Mouse (Mus musculus): ENCODE data around the gene Rasgrf1. TPM values are rescaled to one million over a fixed set of nuclear protein-coding genes. Genes with fewer than 3 reads are reported as not detected.
A peak's percentile ranks its signal among the peaks of the same experiment; 100 is the strongest.

The Rasgrf1 gene
- polyA plus RNA-seq, 1 experiment from 2014 or later: 11.2 TPM

- no peaks in the 10 kb centered on the region for H3K36me3 ChIP-seq (ENCODE audit: control insufficient read depth, insufficient read depth)
- no peak overlapping the region for H3K4me2 ChIP-seq (ENCODE audit: low read length)
- H3K9me3 ChIP-seq (ENCODE audit: control insufficient read depth, low read length): no peaks in the 10 kb centered on the region
- H3K27me3 ChIP-seq (replicated peaks; ENCODE audit: control insufficient read depth, insufficient read depth, low read length): 0 out of 2 replicates have a peak, but pooled peaks cover 2% of the 10 kb centered on the region
- H3K9ac ChIP-seq (replicated peaks; ENCODE audit: low read depth, low read length): no peak overlapping the region
- no peak overlapping the region for H3K4me3 ChIP-seq (replicated peaks; ENCODE audit: low read length)
- no peak for ATAC-seq
- H3K27ac ChIP-seq (ENCODE audit: low read length): no peak overlapping the region
- peaks cover 9% of the 10 kb centered on the region for H3K4me1 ChIP-seq (replicated peaks; ENCODE audit: control insufficient read depth, insufficient read depth, low read length)
- whole genome bisulfite sequencing: 17% methylated on average over 14 of the region's 14 CpGs
Measured at GRCm38 (mm10) chr9:89900111-89900824, 9.4 kb upstream of the Rasgrf1 start.

- Histone ChIP-seq H3K9me3 (ENCODE audit: control insufficient read depth, low read length) (no peaks in the 10 kb centered on the region), H3K4me1 (replicated peaks; ENCODE audit: control insufficient read depth, insufficient read depth, low read length) (peaks cover 9% of the 10 kb centered on the region), H3K27me3 (replicated peaks; ENCODE audit: control insufficient read depth, insufficient read depth, low read length) (peaks cover 8% of the 10 kb centered on the region), H3K4me3 (replicated peaks; ENCODE audit: low read length) (no peak overlapping the region), H3K4me2 (ENCODE audit: low read length) (no peak overlapping the region), H3K27ac (ENCODE audit: low read length) (no peak overlapping the region), H3K9ac (replicated peaks; ENCODE audit: low read depth, low read length) (no peak overlapping the region), H3K36me3 (ENCODE audit: control insufficient read depth, insufficient read depth) (no peaks in the 10 kb centered on the region)
- no peak for ATAC-seq
- WGBS: 61% methylated on average over 4 of the region's 4 CpGs
Measured at GRCm38 (mm10) chr9:89901184-89901583, 8.5 kb upstream of the Rasgrf1 start.

- H3K4me3 ChIP-seq (replicated peaks; ENCODE audit: low read length): no peak overlapping the region
- ATAC-seq: peak; percentile 34; the same call in 1 of the 2 replicates
- no peaks in the 10 kb centered on the region for H3K36me3 ChIP-seq (ENCODE audit: control insufficient read depth, insufficient read depth)
- H3K9me3 ChIP-seq (ENCODE audit: control insufficient read depth, low read length): no peaks in the 10 kb centered on the region
- H3K27me3 ChIP-seq (replicated peaks; ENCODE audit: control insufficient read depth, insufficient read depth, low read length): peaks cover 20% of the 10 kb centered on the region
- H3K4me2 ChIP-seq (ENCODE audit: low read length): no peak overlapping the region
- peaks cover 9% of the 10 kb centered on the region for H3K4me1 ChIP-seq (replicated peaks; ENCODE audit: control insufficient read depth, insufficient read depth, low read length)
- 58% methylated on average over 2 of the region's 2 CpGs for WGBS
- no peak overlapping the region for H3K9ac ChIP-seq (replicated peaks; ENCODE audit: low read depth, low read length)
- no peak overlapping the region for H3K27ac ChIP-seq (ENCODE audit: low read length)
Measured at GRCm38 (mm10) chr9:89902813-89903212, 6.9 kb upstream of the Rasgrf1 start.

GRCm38 (mm10) chr9:89906645-89907044 lies 3.1 kb upstream of the Rasgrf1 start:
- Histone ChIP-seq H3K9me3 (ENCODE audit: control insufficient read depth, low read length) (no peaks in the 10 kb centered on the region), H3K27ac (ENCODE audit: low read length) (no peak overlapping the region), H3K4me1 (replicated peaks; ENCODE audit: control insufficient read depth, insufficient read depth, low read length) (peaks cover 37% of the 10 kb centered on the region), H3K36me3 (ENCODE audit: control insufficient read depth, insufficient read depth) (no peaks in the 10 kb centered on the region), H3K9ac (replicated peaks; ENCODE audit: low read depth, low read length) (no peak overlapping the region), H3K4me2 (ENCODE audit: low read length) (no peak overlapping the region), H3K4me3 (replicated peaks; ENCODE audit: low read length) (no peak overlapping the region), H3K27me3 (replicated peaks; ENCODE audit: control insufficient read depth, insufficient read depth, low read length) (peaks cover 45% of the 10 kb centered on the region)
- ATAC-seq: no peak

GRCm38 (mm10) chr9:89907941-89908340 lies 1.8 kb upstream of the Rasgrf1 start:
- no peak for ATAC-seq
- peaks cover 30% of the 10 kb centered on the region for H3K4me1 ChIP-seq (replicated peaks; ENCODE audit: control insufficient read depth, insufficient read depth, low read length)
- peak overlapping the region; percentile 62 for H3K4me3 ChIP-seq (replicated peaks; ENCODE audit: low read length)
- H3K27ac ChIP-seq (ENCODE audit: low read length): no peak overlapping the region
- no peaks in the 10 kb centered on the region for H3K9me3 ChIP-seq (ENCODE audit: control insufficient read depth, low read length)
- H3K4me2 ChIP-seq (ENCODE audit: low read length): peak overlapping the region; percentile 95
- peaks cover 58% of the 10 kb centered on the region for H3K27me3 ChIP-seq (replicated peaks; ENCODE audit: control insufficient read depth, insufficient read depth, low read length)
- H3K36me3 ChIP-seq (ENCODE audit: control insufficient read depth, insufficient read depth): no peaks in the 10 kb centered on the region
- no peak overlapping the region; the same call in 1 of the 2 replicates for H3K9ac ChIP-seq (replicated peaks; ENCODE audit: low read depth, low read length)

GRCm38 (mm10) chr9:89908601-89909000 lies 1.1 kb upstream of the Rasgrf1 start:
- no peak overlapping the region for H3K27ac ChIP-seq (ENCODE audit: low read length)
- H3K9ac ChIP-seq (replicated peaks; ENCODE audit: low read depth, low read length): peak overlapping the region; percentile 14
- peak overlapping the region; percentile 62 for H3K4me3 ChIP-seq (replicated peaks; ENCODE audit: low read length)
- peak; percentile 56 for ATAC-seq
- no peaks in the 10 kb centered on the region for H3K36me3 ChIP-seq (ENCODE audit: control insufficient read depth, insufficient read depth)
- peaks cover 59% of the 10 kb centered on the region for H3K27me3 ChIP-seq (replicated peaks; ENCODE audit: control insufficient read depth, insufficient read depth, low read length)
- H3K9me3 ChIP-seq (ENCODE audit: control insufficient read depth, low read length): no peaks in the 10 kb centered on the region
- WGBS: under 1% methylated on average over 33 of the region's 33 CpGs
- H3K4me2 ChIP-seq (ENCODE audit: low read length): peak overlapping the region; percentile 95
- H3K4me1 ChIP-seq (replicated peaks; ENCODE audit: control insufficient read depth, insufficient read depth, low read length): peaks cover 30% of the 10 kb centered on the region

- Histone ChIP-seq H3K27me3 (replicated peaks; ENCODE audit: control insufficient read depth, insufficient read depth, low read length) (peaks cover 60% of the 10 kb centered on the region), H3K9me3 (ENCODE audit: control insufficient read depth, low read length) (no peaks in the 10 kb centered on the region), H3K4me3 (replicated peaks; ENCODE audit: low read length) (peak overlapping the region; percentile 62), H3K4me1 (replicated peaks; ENCODE audit: control insufficient read depth, insufficient read depth, low read length) (peaks cover 30% of the 10 kb centered on the region), H3K9ac (replicated peaks; ENCODE audit: low read depth, low read length) (peak overlapping the region; percentile 64; the same call in 1 of the 2 replicates), H3K4me2 (ENCODE audit: low read length) (peak overlapping the region; percentile 95), H3K27ac (ENCODE audit: low read length) (no peak overlapping the region), H3K36me3 (ENCODE audit: control insufficient read depth, insufficient read depth) (no peaks in the 10 kb centered on the region)
- 1% methylated on average over 26 of the region's 26 CpGs for WGBS
- no peak; the same call in 1 of the 2 replicates for ATAC-seq
Measured at GRCm38 (mm10) chr9:89910011-89910400, 298 bp downstream of the Rasgrf1 start.

- H3K9ac ChIP-seq (replicated peaks; ENCODE audit: low read depth, low read length): no peak overlapping the region; the same call in none of the 2 replicates
- H3K9me3 ChIP-seq (ENCODE audit: control insufficient read depth, low read length): no peaks in the 10 kb centered on the region
- peaks cover 30% of the 10 kb centered on the region for H3K4me1 ChIP-seq (replicated peaks; ENCODE audit: control insufficient read depth, insufficient read depth, low read length)
- H3K27ac ChIP-seq (ENCODE audit: low read length): no peak overlapping the region
- peak overlapping the region; percentile 95 for H3K4me2 ChIP-seq (ENCODE audit: low read length)
- no peaks in the 10 kb centered on the region for H3K36me3 ChIP-seq (ENCODE audit: control insufficient read depth, insufficient read depth)
- 2% methylated on average over 34 of the region's 34 CpGs for WGBS
- peak overlapping the region; percentile 62 for H3K4me3 ChIP-seq (replicated peaks; ENCODE audit: low read length)
- ATAC-seq: 0 out of 2 replicates have a peak, but pooled peaks have one; percentile 8
- H3K27me3 ChIP-seq (replicated peaks; ENCODE audit: control insufficient read depth, insufficient read depth, low read length): peaks cover 57% of the 10 kb centered on the region
Measured at GRCm38 (mm10) chr9:89910741-89911444, 1.2 kb downstream of the Rasgrf1 start.

- H3K4me2 ChIP-seq (ENCODE audit: low read length): no peak overlapping the region
- ATAC-seq: no peak
- H3K27me3 ChIP-seq (replicated peaks; ENCODE audit: control insufficient read depth, insufficient read depth, low read length): peaks cover 48% of the 10 kb centered on the region
- peaks cover 30% of the 10 kb centered on the region for H3K4me1 ChIP-seq (replicated peaks; ENCODE audit: control insufficient read depth, insufficient read depth, low read length)
- no peaks in the 10 kb centered on the region for H3K36me3 ChIP-seq (ENCODE audit: control insufficient read depth, insufficient read depth)
- no peak overlapping the region for H3K4me3 ChIP-seq (replicated peaks; ENCODE audit: low read length)
- H3K27ac ChIP-seq (ENCODE audit: low read length): no peak overlapping the region
- WGBS: 69% methylated on average over 5 of the region's 5 CpGs
- no peaks in the 10 kb centered on the region for H3K9me3 ChIP-seq (ENCODE audit: control insufficient read depth, low read length)
- no peak overlapping the region for H3K9ac ChIP-seq (replicated peaks; ENCODE audit: low read depth, low read length)
Measured at GRCm38 (mm10) chr9:89911891-89912549, 2.3 kb downstream of the Rasgrf1 start.

All from forebrain, embryonic 16.5 days (tissue).